Mouse (Mus musculus) megakaryocyte-erythroid progenitor cell, adult 5-6 weeks (primary cell): ENCODE data around the gene Acvr1b. TPM values are rescaled to one million over a fixed set of nuclear protein-coding genes. Genes with fewer than 3 reads are reported as not detected.

Source experiments
- ATAC-seq: replicated peaks from 2 replicates; pipeline ENCODE4 v1.8.0; 2016; ENCODE audit warnings: mild to moderate bottlenecking, inconsistent platforms; ENCODE audit not compliant: severe bottlenecking, poor library complexity, low FRiP score, low TSS enrichment
- total RNA-seq, 2 experiments: library from RNA; stranded (forward) in 1 of 2; stranded (reverse) in 1 of 2; fragments of 200-1000, 215-1000 nt in 1 of 2; fragments of >200 nt in 1 of 2; fragmentation: Nextera tagmentation in 1 of 2; gene quantifications; 2 replicates each; pipeline ENCODE4 v1.2.3; 2014 to 2017

The Acvr1b gene
- total RNA-seq, 2 experiments from 2014 or later: 1.0 to 1.4 TPM

GRCm38 (mm10) chr15:101145424-101146099 is 28.3 kb upstream of the Acvr1b start:
- peak; percentile 93 for ATAC-seq

DNA sequence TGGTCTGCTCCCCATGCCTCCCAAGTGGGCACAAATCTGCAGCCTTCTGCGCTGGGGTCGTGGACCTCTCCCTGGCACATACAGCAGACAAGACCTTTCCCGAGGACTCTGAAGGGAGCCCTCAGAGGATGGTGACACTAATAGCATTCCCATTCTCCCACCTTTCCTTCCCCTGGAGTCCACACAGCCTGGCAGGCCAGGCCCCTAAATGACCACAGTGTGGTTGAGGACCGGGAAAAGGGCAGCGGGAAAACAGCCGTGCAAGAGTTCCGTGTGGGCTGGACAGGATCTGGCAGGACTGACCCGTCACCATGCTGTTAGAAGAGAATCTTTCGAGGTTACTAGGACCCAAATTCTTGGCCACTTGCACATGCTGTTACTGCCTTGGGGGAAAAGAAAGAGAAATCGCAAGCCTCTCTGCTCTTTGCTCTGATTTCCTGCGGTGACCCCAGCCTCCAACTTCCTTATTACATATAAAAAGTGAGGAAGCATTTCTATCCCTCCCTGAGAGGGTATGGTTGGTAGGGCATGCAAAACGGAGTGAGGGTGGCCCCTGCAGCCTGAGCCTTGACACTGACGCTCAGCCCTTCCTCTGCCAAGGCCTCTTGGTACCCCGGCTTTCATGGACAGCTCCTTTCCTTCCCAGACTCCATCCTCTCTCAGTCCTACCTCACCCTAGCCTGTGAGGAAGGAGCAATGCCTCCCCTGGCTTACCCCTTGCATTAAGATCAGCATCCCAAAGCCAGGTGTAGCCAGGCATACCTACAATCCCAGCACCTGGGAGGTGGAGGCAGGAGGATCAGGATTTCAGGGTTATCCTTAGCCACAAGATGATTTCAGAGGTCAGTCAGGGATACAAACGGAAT is 27.5 kb upstream of the Acvr1b start:
- 0 out of 2 replicates have a peak, but pooled peaks have one; percentile 21 for ATAC-seq

GRCm38 (mm10) chr15:101147115-101147909 is 26.6 kb upstream of the Acvr1b start:
- peak; percentile 27 for ATAC-seq

DNA sequence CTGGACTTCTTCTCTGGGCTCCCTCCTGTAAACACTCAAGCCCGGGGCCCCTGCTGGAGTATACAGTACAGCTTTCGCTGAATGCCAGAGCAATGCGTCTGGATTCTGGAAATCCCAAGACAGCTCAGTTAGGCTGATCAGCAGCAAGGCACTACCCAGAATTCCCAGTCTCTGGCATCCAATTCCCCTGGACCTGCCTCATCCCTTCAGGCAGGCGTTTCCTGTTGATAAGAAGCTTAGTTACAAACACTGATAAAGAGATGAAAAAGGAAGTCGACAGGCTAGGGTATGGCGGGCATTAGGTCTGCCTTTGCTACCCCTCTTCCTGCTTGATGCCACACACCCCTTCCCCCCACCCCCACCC is 26.0 kb upstream of the Acvr1b start:
- ATAC-seq: no peak

- no peak for ATAC-seq
These were observed 25.3 kb upstream of the Acvr1b start for GRCm38 (mm10) chr15:101148604-101149003.

- ATAC-seq: no peak
These were observed 22.2 kb upstream of the Acvr1b start for GRCm38 (mm10) chr15:101151409-101152261.

GRCm38 (mm10) chr15:101154700-101155616 is 18.9 kb upstream of the Acvr1b start:
- ATAC-seq: peak; percentile 56

DNA sequence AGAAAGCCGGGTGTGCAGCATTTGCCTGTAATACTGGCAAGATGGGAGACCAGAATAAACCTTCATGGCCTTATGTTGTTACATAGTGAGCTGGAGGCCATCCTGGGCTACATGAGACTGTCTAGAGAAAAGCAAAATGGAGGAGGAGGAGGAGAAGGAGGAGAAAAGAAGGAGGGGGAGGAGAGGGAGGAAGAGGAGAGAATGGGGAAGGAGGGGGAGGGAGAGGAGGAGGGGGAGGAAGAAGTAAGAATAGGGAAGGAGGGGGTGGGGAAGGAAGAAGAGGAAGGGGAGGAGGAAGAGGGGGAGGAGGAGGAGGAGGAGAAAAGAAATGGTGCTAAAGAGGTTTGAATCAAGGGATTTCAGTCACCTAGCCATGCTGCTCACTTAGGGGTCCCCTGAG is 13.7 kb upstream of the Acvr1b start:
- no peak for ATAC-seq

- ATAC-seq: no peak
These were observed 13.3 kb upstream of the Acvr1b start for GRCm38 (mm10) chr15:101160591-101160990.

DNA sequence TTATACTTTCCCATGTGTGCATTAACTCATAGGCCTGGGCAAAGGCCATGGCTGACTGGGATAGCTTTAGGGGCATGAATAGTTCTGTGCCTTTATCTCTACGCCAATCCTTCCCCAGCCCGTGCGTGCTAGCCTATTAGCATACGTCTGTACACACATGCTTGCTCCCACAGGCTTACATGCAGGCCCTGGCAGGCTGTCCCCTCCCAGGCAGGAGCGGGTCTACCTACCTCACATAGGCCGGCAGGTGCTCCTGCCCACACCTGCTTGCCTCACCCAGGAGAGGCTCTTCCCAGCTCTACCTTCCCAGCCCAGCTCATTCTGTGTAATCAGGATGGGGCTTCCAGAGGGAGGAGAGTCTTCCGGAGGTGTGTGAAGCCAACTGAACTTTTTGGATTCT is 12.3 kb upstream of the Acvr1b start:
- no peak for ATAC-seq

DNA sequence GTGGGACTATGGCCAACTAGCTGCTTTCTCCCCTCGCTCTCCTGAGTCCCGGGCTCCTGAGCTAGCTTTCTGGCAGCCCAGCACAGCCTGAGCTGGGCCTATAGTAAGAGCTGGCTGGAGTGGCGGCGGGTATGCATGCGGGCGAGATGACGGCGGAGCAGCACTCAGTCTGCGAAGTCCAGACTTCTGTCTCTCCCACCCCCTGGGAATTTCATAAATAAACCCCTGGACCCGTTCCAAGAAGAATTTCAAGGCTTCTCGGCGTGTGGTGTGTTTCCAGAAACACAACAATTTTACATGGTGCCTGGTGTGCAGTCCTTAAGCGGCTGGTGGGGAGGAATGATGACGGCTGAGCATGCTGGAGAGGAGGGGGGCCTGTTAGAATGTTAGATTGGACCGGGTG is 10.8 kb upstream of the Acvr1b start:
- ATAC-seq: no peak

DNA sequence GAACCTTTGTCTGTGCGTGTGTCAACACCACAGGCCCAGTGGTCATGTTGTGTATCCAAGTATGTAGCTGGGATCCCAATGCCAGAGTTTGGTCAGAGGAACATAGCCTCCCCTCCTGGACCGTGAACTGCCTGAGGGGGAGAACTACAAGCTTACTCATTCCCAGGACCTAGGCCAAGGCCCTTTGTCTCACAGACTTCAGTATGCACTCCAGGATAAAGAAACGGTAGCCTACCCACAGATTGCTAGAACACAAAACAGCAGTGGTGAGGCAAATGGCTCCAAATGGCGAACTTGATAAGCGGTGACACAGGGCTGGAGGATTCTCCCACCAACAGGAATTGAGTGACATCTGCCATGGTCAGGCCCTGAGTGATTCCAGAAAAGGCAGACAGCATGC is 10.0 kb upstream of the Acvr1b start:
- ATAC-seq: peak; percentile 54

GRCm38 (mm10) chr15:101164291-101164690 is 9.6 kb upstream of the Acvr1b start:
- ATAC-seq: peak; percentile 13; the same call in 1 of the 2 replicates

GRCm38 (mm10) chr15:101165658-101166437 is 8.0 kb upstream of the Acvr1b start:
- ATAC-seq: no peak

GRCm38 (mm10) chr15:101167553-101167952 is 6.3 kb upstream of the Acvr1b start:
- ATAC-seq: no peak

DNA sequence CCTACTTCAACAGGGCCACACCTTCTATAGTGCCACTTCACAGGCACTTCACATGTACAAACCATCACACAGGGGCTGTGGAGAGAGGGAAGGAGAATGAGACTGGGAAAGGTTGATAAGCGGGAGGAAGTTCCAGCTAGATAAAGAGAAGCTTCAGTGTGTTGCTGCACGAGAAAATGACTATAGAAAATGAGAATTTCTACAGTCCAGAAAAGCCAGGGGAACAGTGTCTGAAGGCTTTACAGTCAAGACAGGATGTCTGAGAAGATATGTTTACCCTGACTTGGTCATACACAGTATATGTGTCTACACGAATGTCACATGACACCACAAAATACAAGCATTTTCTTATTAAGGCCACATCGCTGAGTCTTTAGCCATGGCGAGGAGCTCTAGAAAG is 4.0 kb upstream of the Acvr1b start:
- ATAC-seq: no peak; the same call in 1 of the 2 replicates

- no peak for ATAC-seq
These were observed 3.4 kb upstream of the Acvr1b start for GRCm38 (mm10) chr15:101170413-101170980.
